Mouse (Mus musculus) G1E-ER4 (cell line): Measurements from ENCODE around the gene Ccdc6. TPM values are rescaled to one million over a fixed set of nuclear protein-coding genes. Genes with fewer than 3 reads are reported as not detected.

Experiments
- GATA1 ChIP-seq: IDR thresholded peaks from one replicate; pipeline ENCODE4 v1.8.0; 2012; ENCODE audit warnings: low read length, inconsistent platforms
- polyA plus RNA-seq: library from polyadenylated mRNA; stranded (reverse); fragments of >175 nt; gene quantifications from 2 replicates; pipeline ENCODE4 v1.2.3, GENCODE M21; 2012

Gene Ccdc6
- polyA plus RNA-seq = 19.6 and 21.4 TPM in 2 replicates

DNA sequence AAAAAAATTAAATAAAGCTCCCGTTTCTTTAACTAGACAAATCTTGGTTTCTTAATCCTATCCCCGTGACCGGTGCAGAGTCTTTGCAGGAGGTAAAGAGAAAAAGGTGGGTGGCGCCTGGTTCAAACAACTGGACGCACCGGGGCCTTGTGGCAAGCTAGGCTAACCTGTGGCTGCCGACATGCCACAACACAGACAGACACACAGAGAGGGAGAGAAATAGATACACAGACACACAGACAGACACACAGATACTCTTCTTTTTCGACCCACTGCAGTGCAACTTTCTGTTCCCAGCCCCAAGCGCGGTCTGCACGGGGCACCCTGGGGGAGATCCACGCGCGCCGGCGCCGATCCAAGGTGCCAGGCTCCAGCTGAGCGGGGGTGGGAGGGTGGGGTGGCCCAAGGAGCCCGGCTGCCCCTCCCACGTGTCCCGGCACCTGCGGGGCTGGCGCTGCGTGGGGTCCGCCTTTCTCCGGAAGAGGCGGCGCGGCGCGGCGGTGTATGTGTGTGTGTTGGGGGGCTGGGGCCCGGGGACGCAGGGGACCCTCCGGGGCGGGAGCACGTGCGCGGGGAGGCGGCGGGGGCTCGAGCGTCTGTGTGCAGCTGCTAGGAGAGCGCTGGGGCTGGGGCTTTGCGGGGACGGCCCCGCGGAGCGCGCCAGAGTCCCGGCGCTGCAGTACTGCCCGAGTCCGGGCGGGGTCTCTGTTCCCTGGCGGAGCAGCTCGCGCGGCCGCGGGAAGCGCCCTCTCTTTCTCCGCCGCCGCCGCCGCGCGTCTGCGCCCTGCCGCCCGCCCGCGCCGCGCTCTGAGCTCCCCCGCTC lies at the start of gene Ccdc6:
TSS of gene Ccdc6 (plus strand) at position 756 of the 823 bp plus-strand sequence.
- no peak for TF ChIP-seq GATA1

DNA sequence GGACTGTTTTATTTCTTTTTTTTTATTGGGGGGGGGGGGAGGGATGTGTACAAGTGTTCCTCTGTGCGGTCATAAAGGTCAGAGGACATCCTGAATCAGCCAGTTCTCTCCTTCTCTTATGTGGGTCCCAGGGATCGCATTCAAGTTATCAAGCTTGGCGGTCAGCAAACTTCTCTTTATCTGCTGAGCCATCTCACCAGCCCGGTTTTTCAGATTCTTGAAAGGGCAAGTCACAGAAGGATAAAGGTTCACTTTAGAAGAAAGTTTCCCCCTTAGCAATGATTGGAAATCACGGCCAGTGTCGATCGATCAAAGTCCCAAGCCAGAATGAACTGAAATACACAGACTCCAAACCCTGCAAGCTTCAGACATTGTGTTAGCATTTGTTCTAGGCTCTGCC lies 47.1 kb upstream of the Ccdc6 start:
- TF ChIP-seq GATA1 = no peak

DNA sequence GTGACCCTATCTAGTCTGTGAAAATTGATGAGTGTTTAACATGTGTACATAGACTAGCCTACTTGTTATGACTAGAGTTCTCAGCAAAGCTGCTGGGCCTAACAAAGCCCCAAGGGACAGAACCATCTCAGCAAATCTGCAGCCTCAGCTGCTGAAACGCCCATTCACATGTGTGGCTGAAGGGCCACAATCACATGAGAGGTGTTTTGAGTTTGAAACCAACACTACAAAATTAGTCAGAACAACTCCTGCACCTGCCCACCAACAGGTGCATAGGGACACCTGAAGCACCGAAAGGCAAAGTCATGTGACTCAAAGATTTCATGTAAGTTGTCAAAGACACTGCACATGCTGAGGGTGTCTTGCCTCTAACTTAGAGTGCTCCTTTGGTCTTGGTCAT lies 41.6 kb upstream of the Ccdc6 start:
- no peak for TF ChIP-seq GATA1

DNA sequence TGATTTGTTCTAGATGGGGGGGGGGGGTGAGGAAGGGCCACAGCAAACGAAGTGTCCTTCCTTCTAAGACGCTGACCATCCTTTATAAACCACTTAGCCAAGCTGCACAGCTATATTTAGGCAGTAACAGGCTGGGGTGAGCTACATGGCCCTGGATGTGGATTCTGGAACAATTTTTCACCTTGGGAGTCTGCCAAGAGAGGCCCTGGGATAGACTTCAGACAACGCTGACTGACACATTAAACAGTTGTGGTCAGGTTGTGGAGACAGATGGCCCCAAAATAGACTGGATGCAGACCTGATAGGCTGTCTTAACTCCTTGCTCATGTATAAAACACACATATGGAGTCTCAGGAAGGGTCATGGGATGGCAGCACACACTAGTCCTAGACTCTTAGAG lies 39.9 kb upstream of the Ccdc6 start:
- TF ChIP-seq GATA1 = no peak

DNA sequence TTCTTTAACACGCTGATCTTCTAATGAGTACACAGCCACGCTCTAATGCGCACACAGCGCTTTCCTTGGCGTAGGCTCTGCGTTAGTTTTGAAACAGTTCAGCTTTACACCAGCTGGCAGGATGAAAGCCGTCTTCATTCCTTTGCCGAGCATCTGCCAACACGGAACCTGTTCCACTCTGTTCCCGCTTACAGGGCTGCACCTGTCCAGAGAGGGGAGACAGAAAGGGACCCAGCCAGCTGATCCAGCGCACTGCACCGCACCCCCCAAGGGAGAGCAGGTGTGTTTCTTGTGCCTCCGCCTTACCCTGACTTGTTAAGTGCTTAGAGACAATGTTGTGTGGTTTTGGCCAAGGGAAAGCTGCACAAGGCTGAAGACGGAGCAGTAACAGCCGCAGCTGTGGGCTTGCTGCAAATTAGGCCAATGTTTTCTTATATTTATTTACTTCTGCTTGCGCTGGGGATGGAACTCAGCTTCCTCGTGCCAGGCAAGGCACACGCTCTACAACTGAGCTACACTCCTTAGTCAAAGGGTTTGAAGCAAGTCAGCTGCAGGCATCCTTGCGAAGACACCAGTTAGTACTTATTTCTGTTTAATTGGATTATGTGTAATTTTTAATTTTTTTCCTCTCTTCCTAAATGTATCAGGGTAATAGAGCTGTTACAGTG lies 36.8 kb upstream of the Ccdc6 start:
- TF ChIP-seq GATA1 = no peak

DNA sequence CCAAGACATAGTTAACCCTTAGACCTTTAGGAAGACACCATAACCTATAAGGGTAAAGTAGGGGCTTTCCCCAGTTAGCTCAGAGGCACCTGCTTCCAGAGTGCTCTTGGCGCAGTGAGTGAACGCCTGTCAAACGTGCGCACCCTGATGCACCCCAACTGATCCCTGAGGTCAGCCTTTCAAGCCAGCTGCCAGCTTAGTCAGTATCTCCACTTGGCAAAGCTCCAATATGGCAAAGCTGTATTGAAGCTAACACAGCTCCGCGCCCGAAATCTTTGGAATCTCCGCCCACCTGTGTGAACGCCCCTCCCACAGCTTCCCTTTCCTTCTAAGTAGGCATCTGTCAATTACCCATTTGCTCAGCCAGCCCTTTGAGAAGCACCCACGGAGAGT lies 36.2 kb upstream of the Ccdc6 start:
- TF ChIP-seq GATA1 = no peak

DNA sequence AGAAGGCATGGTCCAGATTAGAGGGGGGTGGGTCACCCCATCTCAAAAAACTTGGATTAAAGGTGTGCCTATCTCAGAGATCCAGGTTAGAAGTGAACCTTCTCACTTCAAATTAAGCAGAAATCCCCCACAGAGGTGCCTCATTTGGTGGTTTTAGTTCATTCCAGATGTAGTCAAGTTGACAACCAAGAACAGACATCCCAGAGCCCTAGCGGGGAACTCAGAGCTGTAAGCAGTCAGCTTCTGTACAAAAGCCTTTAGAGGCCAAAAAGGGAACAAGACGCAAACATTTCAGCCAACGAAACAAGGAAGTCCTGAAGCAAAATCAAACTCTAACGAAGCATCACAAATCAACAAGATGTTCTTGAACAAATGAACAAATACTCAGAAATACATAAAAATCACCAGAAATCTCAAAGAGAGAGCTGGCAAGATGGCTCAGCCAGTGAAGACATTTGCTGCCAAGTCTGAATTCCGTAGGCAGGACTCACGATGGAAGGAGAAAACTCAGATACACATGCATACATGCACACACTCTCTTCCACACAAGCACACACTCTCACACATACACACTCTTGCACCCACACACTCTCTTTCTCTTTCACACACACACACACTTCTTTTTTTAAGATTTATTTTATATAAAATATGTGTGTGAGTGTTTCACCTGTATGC lies 32.9 kb upstream of the Ccdc6 start:
- TF ChIP-seq GATA1 = no peak

DNA sequence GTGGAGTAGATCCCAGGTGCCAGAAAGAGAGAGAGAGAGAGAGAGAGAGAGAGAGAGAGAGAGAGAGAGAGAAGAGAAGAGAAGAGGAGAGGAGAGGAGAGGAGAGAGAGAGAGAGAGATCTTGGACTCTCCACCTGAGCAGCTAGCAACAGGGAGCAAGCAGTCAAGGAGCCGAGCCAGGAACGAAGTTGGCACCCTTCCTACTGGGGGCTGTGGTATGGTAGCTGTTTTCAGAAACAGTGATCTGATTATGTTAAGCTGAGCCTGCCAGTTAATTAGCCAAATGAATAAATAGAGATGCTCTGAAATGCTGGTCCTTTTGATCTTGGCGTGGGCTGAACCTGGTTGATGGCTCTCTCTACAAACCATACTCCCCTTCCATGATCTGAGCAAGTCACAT lies 31.7 kb upstream of the Ccdc6 start:
- no peak for TF ChIP-seq GATA1

DNA sequence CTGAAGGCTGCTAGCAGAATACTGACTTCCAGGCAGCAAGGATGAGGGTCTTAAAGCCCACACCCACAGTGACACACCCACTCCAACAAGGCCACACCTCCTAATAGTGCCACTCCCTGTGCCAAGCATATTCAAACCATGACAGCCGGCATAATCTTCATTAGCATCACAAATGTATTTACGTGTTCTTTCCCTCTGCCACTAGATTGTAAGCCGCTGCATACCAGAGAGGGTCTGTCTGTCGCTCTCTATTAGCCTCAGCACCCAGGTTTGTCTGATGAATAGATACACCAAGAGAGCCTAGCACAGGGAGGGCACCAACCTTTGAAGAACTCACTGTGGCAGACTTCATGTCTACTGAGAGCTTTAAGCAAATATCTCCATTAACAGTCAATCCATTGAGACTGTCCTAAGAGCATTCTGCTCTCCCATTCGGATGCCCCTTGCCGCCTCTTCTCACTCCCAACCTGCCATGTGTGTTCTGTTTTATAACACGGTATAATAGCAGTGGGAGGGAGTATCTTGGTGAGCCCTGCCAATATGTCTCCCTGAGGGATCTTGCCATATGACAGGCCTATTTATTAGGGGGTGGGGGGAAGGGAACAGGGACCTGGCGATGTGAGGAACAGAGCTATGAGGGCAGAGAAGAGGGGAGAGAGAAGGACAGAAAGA lies 30.3 kb upstream of the Ccdc6 start:
- no peak for TF ChIP-seq GATA1

DNA sequence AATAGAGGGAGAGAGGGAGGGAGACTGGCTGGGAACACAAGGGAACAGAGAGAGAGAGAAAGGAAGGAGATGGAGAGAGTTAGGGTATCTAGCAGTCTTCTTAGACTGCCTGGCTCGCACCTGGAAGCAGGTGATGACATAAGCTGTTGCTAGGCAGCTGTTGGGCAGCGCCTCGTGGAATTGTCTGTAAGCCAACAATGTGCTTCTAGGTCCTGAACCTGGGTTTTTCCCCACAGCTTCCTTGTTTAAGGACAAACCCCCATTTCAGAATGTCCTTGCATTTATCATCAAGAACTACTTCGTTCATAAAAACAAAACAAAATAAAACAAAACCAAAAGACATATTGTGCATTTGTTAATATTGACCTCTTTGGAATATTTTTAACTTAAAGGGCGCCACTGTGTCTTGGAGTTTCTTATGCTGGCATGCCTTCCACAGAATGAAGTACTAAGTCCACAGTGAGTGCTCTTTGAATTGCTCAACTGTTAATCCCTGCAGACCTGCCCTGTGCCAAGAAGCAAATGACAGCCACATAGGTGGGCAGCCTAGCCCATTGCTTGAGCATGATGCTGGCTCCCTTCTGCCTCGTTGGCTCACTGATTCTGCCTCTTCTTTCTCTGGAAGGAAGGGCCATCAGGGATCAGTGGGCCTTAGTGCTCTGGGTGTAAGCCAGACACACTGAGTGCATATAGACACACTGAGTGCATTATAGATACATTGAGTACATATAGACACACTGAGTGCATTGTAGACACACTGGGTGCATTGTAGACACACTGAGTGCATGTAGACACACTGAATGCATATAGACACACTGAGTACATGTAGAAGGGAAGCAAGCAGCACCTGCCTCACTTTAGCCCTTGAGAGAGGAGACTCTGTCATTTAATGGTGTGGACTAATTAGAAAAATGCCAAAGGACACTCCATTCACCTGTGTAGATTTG lies 29.5 kb upstream of the Ccdc6 start:
- TF ChIP-seq GATA1 = no peak

DNA sequence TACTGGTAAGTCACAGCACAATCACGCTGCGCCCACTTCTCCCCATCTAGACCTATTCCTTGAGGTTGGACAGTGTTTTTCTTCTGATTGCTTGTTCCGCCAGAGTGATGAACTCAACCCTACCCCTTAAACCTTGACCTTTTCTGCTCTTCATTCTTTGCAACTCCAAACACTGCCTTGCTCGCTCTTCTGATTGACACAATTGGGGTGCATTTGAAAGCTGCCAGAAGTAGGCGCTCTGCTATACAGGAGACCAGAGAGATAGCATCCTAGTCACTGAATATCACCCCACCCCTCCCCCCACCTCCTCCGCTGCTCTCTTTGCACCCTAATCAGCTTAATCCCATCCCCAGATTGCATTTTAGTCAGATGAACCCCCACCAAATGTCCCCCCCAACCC lies 27.6 kb upstream of the Ccdc6 start:
- TF ChIP-seq GATA1 = no peak

DNA sequence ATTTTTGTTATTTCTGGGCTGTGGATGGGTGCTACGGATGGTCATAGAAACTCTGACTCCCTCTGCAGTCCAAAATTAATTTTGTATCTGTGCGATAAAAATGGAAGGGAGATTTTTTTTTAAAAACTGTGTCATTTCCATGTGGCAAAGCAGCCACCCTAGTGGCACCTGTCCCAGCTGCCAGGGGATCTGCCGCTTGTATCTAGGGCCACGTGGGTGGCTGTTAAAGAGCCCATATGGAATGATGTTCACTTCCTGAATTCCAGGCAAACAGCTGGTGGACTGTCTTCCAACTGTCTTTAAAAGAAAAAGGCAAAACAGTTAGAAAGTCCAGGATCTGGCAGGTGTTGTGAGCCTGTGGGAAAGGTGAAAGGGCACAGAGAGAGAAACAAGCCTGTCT lies 25.6 kb upstream of the Ccdc6 start:
- TF ChIP-seq GATA1 = no peak

DNA sequence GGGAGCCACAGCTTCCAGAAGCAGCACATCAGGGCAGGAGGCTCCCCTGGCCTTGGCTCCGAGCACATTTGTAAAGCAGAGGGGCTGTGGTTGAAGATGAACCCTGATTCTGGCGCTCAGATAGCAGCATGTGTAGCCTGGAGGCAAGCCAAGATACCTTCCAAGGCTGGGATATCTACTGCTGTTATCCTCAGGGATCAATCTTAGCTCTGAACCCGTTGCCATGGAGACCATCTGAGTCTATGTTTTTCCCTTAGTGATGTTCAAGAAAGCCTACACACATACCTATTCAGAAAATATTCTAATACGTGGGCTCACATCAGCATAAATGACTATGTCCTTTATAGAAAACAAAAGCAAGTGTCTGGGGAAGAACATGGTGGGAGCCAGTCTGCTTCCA lies 19.5 kb upstream of the Ccdc6 start:
- TF ChIP-seq GATA1 = no peak

DNA sequence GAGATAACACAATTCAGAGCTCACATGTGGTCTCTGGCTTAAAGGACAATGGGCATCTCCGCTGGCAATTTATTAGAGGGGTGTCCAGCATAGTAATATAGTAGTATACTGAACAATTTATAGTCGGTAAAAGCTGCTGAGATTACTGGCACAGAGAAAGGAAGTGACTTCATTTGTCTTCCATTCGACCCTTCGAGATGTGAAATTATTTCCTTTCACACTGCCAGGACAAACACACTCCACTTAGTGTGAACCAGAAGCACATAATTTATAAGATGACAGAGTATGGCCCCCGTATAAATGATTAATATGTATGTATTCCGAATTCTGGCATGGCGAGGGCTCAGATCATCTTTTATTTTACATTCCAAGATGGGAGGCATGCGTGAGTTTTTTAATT lies 16.0 kb upstream of the Ccdc6 start:
- no peak for TF ChIP-seq GATA1
